Mouse (Mus musculus): ENCODE results near the gene Xndc1.

The Xndc1 gene

DNA sequence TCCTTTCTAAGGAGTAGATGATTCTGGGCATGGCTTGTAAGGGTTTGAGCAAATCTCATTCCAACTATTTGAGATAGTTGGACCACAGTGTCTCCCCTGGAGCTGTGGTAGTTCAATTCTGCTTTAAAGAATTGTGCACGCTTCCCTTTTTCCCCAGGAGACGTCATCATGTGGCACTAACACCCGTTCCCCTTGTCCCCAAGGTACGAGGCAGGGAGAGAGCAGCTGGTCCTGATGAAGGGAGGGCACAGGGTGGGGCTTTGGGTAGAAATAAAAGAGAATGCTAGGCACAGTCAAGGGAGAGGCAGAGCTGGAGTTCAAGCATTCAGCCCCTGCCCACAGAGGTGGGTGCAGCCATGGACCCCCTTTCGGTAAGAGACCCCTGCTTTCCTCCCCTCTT lies 17.5 kb downstream of the Xndc1 start, which contains the start of gene Trpc2:
Gene Trpc2 (plus strand): TSS at position 301 of the 400 bp plus-strand sequence.
- DNase-seq = no peak

DNA sequence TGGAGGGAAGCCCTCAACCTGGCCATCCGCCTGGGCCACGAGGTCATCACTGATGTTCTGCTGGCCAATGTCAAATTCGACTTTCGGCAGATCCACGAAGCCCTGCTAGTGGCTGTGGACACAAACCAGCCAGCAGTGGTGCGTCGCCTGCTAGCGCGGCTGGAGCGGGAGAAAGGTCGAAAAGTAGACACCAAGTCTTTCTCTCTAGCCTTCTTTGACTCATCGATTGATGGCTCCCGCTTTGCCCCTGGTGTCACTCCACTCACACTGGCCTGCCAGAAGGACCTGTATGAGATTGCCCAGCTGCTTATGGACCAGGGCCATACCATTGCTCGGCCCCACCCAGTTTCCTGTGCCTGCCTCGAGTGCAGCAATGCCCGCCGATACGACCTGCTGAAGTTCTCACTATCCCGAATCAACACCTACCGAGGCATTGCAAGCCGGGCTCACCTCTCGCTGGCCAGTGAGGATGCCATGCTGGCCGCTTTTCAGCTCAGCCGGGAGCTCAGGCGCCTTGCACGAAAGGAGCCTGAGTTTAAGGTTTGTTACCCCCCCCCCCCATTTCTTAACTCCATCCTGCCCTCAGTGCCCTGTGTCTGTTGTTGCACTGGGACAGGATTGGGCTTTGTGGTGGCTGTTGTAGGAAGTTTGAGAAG lies 18.9 kb downstream of the Xndc1 start:
- DNase-seq = no peak

DNA sequence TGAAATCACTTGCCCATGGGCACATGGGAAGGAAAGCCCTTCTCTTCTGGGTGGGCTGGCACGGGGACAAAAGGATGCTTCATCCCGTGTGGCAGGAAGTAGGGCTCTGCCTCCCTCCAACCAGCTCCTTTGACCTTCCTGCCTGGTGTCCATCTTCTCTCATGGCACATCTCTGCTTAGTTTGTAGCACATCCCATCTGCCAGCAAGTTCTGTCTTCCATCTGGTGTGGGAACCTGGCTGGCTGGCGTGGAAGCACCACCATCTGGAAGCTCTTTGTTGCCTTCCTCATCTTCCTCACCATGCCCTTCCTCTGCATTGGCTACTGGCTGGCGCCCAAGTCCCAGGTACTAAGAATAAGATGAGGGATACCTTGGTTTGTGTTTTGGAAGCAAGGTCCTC lies 22.0 kb downstream of the Xndc1 start:
- no peak for DNase-seq

DNA sequence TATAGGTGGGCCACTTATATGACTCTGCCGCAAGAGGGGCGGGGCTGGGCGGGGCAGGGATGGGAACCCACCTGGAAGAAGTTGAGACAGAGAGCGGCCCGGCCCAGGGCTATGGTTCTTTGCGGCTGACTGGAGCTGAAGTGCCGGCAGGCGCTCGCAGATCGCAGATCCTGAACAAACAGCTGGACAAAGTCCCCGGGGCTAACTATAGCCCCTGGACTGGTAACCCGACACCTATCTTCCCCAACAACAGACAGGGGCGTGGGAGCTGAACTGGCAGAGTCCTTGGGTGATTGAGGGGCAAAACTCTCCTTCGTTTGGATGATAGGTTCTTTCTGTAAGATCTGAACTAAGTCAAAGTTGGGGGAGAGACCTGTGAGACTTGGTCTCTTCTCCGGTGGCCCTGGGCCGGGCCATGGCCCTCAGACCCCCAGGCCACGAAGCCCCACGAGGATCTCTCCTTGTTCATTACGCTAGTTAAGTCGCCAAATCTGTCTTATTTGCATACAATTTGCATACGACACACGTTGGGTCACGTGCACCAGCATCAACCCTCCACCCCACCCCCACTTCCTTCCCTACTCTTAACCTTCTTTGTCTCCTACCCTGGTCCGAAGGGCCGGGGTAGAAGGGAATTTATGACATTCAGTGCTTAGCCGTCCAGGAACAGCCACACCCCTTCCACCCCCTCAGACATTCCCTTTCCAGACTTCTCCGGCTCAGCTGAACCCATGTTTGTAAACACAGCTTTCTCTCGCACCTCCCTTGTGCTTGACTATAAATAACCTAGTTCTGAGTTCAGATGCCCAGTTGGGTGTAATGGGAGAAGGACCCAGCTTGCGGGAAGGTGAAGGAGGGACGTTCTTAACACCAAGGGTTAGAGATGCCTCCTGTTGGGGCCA lies 34.7 kb downstream of the Xndc1 start:
- DNase-seq = peak; percentile 58 to 64

DNA sequence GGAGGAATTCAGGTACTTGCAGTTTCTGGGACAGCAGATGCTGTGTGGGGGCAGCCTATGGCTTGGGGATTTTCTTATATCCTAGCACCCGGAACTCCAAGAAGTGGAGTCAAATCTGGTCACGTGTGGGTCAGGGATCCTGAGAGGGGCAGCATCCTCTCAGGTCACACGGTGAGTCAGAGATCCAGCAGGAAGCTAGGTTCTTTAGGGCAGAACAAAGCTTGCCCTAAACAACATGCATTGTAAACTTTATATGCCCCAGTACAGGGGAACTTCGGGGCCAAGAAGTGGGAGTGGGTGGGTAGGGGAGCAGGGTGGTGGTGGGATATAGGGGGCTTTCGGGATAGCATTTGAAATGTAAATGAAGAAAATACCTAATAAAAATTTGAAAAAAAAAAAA lies 35.6 kb downstream of the Xndc1 start:
- no peak for DNase-seq

DNA sequence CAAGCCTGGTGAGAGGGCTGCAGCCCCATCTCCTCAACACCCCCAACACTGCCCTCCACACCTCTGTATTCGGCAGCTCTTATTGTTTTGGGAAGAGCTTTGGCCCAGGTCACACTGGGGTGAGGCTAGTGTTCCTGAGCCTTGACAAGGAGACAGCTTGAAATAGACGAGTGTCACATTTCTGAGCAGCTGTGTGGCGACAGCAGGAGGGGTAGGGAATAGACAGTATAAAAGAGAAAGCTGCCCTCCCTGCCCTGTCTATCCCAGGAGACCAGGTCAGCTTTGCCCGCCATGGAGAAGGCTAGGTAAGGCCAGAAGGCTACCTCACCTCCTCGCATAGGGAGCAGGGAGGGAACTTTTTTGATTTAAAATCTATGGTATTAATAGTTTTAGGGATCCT lies 36.2 kb downstream of the Xndc1 start, which contains the start of gene Art1:
Gene Art1 (plus strand): TSS at position 257 of the 400 bp plus-strand sequence.
- DNase-seq = no peak

DNA sequence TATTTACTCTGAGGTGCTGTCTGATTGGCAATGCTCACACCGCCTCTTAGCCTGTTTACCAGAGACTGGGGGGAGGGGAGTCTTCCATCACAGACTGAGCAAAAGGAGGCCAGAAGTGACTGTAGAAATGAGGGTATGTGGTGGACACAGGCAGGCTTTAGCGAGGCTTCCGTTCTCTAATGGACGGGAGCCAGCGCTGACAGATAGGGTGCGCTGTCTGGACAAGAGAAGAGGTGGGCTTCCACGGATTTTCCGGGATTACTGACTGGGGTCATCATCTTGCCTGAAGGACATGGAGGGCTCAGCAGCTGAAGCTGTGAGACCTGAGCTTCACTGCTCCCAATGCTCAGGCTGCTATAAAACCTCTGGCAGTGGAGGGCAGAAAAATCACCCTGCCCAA lies 36.9 kb downstream of the Xndc1 start:
- DNase-seq = no peak

DNA sequence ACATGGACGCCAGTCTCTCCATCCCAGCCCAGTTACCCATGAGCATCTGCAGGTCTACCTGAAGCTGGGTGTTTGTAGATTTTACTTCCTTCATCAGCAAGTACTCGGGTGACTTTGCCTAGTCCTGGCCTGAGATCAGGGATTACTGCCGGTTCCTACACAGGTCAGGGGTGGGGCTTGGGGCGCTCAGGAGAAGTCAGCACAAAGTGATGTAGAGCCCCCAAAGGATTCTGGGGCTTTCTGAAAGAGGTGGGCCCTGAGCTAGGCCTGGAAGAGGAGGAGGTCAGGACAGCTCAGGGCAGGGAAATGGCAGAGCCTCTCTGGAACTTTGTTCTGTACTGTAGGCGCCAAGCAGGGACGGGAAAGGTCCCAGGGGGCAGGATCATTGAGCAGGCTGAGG lies 37.4 kb downstream of the Xndc1 start:
- DNase-seq = no peak

DNA sequence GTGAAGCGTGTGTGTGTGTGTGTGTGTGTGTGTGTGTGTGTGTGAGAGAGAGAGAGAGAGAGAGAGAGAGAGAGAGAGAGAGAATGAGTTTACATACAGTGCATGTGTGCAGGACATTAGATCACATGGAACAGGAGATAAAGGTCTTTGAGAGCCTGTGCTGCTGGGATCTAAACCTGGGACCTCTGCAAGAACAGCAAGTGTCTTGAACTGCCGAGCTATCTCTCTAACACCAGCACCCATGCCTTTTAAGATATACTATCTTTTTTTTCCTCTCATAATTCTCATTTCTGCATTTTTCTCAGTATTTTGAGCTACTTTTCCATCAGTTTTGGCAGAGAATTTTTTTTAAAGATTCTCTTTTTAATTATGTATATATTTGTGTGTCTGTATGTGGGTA lies 38.2 kb downstream of the Xndc1 start:
- DNase-seq = no peak

DNA sequence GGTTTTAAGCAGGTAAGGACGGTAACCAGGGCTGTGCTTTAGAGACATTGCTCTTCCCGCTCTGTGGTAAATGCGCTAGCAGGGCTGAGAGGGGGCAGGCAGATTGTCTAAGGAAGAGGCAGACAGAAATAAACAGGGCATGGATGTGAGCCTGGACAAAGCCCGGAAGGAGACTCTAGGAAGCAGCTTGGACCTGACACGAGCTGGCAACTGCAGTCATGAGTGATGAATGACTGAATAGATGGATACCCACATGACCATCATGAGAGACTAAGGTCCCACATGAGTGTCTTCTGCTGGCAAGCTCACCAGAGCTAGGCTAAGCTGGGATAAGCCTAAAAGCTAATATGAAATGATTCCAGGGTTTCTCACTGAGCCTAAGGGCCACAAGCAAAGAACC lies 38.8 kb downstream of the Xndc1 start:
- DNase-seq = peak; percentile 29 to 62

DNA sequence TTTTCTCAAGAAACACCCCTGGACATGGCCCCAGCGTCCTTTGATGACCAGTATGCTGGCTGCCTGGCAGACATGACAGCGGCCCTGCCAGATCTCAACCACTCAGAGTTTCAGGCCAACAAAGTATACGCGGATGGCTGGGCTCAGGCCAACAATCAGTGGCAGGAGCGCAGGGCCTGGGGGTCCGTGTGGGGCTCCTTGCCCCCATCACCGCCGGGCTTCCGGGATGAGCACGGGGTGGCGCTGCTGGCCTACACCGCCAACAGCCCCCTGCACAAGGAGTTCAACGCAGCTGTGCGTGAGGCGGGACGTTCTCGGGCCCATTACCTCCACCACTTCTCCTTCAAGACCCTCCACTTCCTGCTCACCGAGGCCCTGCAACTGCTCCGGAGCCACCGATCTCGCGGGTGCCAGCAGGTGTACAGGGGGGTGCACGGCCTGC lies 41.4 kb downstream of the Xndc1 start:
- DNase-seq = peak; percentile 38 to 50

DNA sequence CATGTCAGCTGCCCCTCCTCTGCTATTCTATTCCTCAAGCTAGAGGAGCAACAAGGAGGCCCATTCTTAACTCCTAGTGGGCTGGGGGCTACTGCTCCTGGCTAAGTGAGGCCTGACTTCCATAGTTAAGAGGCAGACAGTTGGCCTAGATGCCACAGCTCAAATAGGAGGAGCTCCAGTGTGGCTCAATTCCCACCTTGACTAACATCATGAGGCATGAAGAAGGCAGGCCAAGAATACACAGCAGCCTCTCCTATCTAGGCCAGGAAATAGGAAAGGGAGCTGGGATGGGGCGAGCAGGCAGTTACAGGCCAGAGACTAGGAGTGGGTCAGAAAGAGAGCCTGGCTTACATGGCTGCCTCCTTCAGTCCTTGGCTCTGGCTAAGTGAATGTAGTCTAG lies 42.9 kb downstream of the Xndc1 start:
- DNase-seq = no peak

DNA sequence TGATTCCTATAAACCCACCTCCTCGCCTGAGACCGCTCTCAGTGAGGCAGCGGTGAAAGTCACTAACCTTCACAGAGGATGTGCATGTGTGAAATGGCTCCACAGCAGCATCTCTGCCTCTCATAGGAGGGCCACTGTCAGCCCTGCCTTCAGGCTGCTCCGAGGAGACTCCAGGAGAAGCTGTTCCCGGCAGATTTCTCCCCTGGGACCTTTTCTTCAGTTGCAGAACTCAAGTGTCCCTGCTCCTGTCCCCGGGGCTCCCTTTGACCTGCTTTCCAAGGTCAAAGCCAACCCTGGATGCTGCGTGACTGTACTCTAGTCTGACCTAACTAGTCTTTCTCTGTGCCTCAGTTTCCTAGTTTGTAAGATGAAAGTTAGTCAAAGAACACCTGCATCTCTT lies 43.9 kb downstream of the Xndc1 start, which contains the start of gene Art5:
Gene Art5 (minus strand): TSS at position 319 of the 400 bp plus-strand sequence.
- DNase-seq = peak in 1 of 2 experiments; percentile 12

DNA sequence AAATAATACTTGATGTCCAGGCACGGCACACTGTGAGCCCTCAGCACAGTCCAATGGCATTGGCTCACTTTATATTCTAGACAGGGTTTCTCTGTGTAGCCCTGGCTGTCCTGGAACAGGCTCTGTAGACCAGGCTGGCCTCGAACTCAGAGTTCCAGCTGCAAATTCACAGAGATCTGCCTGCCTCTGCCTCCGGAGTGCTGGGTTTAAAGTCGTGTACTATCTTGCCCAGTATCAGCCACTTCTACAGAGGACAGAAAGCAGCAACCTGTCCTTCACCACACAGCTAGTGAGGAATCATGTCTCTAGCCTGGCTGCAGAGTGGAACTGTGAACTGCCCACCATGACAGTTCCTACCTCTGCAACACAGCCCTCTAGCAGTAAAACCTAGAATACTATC lies 44.4 kb downstream of the Xndc1 start:
- DNase-seq = peak in 1 of 2 experiments; percentile 8

DNA sequence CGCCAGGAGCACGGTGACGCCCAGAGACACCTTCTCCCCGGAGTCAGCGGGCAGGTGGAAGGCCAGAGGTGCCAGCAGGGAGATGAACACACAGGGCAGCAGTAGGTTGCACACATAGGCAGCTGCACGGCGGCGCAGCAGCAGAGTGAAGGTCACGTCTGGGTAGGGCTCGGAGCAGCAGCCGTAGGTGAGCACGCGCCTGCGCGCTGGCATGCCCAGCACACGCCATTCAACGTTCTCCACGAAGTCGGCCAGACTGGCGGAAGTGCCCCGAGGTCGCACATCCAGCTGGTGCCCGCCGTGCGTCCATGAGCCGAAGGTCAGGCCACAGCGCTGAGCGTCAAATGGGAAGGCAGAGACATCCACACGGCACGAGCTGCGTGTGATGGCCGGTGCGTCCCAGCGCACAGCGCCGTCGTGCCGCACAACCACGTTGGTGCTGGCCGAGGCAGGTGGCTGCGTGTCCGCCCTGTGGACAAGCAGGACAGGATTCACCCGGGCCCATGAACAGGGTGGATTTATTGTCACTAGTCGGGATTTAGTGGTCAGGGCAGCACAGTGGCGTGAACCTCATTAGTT lies 47.9 kb downstream of the Xndc1 start:
- peak in 1 of 2 experiments; percentile 21 for DNase-seq

DNA sequence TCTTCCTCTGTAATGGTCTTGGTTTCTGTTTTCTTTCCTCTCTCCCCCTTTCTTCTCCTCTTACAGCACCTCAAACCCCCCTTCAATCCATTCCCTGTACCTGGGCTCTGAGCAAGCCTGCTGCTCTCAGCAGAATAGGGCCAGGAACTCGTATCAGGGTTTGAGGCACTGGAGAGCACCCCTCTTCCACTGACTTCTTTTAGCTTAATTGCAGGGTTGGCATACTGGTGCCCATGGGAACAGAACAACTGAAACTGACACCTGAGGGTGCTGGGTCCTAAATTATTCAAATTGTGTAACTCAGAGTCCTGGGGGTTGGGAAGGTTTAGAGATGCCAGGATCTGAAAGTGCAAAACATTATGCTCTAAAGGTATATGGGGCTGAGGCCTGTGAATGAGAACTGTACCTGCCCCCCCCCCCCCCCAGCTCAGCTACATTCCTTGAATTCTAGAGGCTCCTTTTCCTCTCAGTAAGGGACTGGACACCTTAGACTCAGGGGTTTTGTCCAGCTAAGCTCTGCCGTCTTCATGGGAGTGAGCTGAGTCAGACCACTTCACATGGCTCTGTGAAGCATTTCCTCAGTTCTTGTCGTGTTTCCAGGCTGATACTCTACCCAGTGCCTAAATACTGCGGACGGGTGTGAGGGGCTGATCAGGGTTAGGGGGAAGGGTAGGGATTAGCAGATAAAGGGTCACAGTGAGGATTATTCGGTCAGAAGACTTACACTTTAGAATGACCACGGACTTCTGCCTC lies 51.4 kb downstream of the Xndc1 start, which contains the start of gene Chrna10:
Gene Chrna10 (minus strand): TSS at position 250 of the 753 bp plus-strand sequence.
- no peak for DNase-seq

DNA sequence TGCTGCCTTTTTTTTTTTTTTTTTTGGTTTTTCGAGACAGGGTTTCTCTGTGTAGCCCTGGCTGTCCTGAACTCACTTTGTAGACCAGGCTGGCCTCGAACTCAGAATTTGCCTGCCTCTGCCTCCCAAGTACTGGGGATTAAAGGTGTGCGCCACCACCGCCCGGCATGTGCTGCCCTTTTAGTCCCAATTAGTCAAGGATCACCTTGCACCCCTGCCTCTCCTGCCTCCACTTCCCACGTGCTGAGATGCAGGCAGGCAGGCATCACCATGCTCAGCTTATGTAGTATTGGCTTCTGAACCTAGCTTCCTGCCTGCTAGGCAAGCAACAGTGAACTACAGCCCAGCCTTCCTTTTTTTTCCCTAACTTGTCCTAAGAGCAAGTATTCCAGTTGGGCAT lies 52.1 kb downstream of the Xndc1 start:
- DNase-seq = no peak

DNA sequence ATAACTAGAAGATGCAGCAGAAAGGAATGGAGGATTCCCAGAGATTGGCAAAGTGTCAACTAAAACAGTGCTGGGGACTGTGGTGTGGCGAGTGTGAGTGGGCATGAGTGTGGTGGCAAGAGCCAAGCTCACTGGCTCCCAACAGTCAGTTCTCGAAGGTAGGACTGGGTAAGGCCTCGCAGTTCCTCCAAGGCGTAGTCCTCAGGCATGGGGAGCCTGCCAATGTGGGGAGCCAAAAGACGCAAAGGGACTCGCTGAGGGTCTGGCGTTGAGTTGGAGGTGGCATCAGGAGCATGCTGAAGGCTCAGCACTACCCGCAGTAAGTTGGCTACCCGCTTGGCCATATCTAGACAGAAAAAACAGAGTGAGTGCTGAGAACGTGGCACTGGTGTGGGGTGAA lies 55.0 kb downstream of the Xndc1 start:
- no peak for DNase-seq

DNA sequence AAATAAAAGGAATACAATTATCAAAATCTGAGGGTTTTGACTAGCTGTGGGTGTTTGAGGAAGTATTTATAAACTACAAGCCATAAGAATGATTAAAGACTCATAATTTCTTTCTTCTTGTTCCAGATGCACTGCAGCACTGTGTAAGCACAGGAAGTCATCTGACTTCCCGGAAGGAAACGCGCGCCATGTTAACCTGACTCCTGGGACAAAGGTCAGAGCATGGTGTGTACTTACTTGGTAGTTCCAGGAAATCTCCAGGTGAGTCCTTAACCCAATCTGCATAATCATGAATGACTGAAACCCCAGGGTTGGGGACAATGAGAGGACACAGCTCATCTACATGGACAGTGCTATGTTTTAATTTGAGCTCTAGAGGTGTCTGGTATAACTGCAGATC lies 67.1 kb downstream of the Xndc1 start:
- DNase-seq = peak; percentile 18 to 42
